Comparison of ENCODE assay signal across 1 mouse cellular context in genomic region chr4:101642708-101643107, GRCm38 (mm10).
A peak's percentile ranks its signal among the peaks of the same experiment; 100 is the strongest.
TF ChIP-seq lines count a peak whose summit lies in the region.

No protein-coding gene starts in this region.

TF ChIP-seq in MEL, 35 proteins besides CTCF, POLR2A, EP300 and RAD21:
- TF ChIP-seq JUND (IDR thresholded peaks at IDR 0.05; ENCODE audit: low read depth, low read length) (no peak), TBP (IDR thresholded peaks at IDR 0.05; ENCODE audit: low read depth, low read length) (no peak), SMC3 (IDR thresholded peaks at IDR 0.05; ENCODE audit: low read depth, low read length) (peak; percentile 15; the same call in 1 of the 2 replicates)
